Mouse (Mus musculus): ENCODE measurements around the gene Dpf2. TPM values are rescaled to one million over a fixed set of nuclear protein-coding genes. Genes with fewer than 3 reads are reported as not detected.

The Dpf2 gene
- polyA plus RNA-seq, 2 experiments = 143 to 179 TPM

GRCm38 (mm10) chr19:5945891-5946290, 33.1 kb upstream of the Dpf2 start:
- Histone ChIP-seq H3K36me3 (ENCODE audit: control insufficient read depth, insufficient read depth, low read length) (peaks cover 83% of the 10 kb centered on the region), H3K27me3 (ENCODE audit: control insufficient read depth, insufficient read depth, low read length) (no peaks in the 10 kb centered on the region), H3K27ac (replicated peaks; ENCODE audit: low read depth, low read length) (no peak overlapping the region), H3K4me3 (replicated peaks; ENCODE audit: low read length) (no peak overlapping the region), H3K4me2 (replicated peaks; ENCODE audit: low read depth, low read length, severe bottlenecking) (no peak overlapping the region), H3K4me1 (ENCODE audit: control insufficient read depth, insufficient read depth, low read length) (no peaks in the 10 kb centered on the region), H3K9me3 (ENCODE audit: control insufficient read depth, low read length) (no peaks in the 10 kb centered on the region), H3K9ac (ENCODE audit: low read depth, low read length, severe bottlenecking) (no peak overlapping the region)
- DNase-seq (ENCODE audit: low spot score) = no peak
- no peak for ATAC-seq (ENCODE audit: low FRiP score, low read depth)
- no peak for TF ChIP-seq POLR2A (IDR thresholded peaks at IDR 0.05; ENCODE audit: borderline replicate concordance, extremely low read depth, insufficient read depth, insufficient read length)
- WGBS = 85% methylated on average over 8 of the region's 8 CpGs

- no peak overlapping the region for H3K4me2 ChIP-seq (replicated peaks; ENCODE audit: low read depth, low read length, severe bottlenecking)
- H3K4me1 ChIP-seq (ENCODE audit: control insufficient read depth, insufficient read depth, low read length) = no peaks in the 10 kb centered on the region
- no peaks in the 10 kb centered on the region for H3K9me3 ChIP-seq (ENCODE audit: control insufficient read depth, low read length)
- TF ChIP-seq POLR2A (IDR thresholded peaks at IDR 0.05; ENCODE audit: borderline replicate concordance, extremely low read depth, insufficient read depth, insufficient read length) = no peak
- H3K9ac ChIP-seq (ENCODE audit: low read depth, low read length, severe bottlenecking) = no peak overlapping the region
- 0 out of 2 replicates have a peak overlapping the region, but pooled peaks have one; percentile 5 for H3K27ac ChIP-seq (replicated peaks; ENCODE audit: low read depth, low read length)
- peaks cover 80% of the 10 kb centered on the region for H3K36me3 ChIP-seq (ENCODE audit: control insufficient read depth, insufficient read depth, low read length)
- 71% methylated on average over 7 of the region's 7 CpGs for WGBS
- ATAC-seq (ENCODE audit: low FRiP score, low read depth) (no peak), DNase-seq (ENCODE audit: low spot score) (peak; percentile 50)
- H3K27me3 ChIP-seq (ENCODE audit: control insufficient read depth, insufficient read depth, low read length) = no peaks in the 10 kb centered on the region
- no peak overlapping the region for H3K4me3 ChIP-seq (replicated peaks; ENCODE audit: low read length)
Measured at GRCm38 (mm10) chr19:5945027-5945426, 32.2 kb upstream of the Dpf2 start.

DNA sequence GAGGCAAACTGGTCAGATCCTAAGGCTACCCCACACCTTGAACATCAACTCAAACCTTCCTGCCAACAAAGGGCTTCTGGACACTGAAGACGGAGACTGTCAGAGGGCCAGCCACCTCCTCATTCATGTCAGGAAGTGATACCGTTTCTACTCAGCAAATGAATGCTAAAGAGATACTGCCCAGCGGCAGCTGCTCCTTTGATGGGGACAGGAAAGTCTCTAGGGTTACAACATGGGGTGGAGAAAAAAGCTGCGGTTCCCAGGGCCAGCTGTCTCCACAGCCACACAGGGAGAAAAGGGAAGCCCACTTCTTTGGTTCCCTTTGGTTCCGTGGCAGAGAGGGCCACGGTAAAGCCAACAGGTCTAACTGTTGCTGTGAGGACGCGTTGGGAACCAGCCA, 31.3 kb upstream of the Dpf2 start:
- Histone ChIP-seq H3K36me3 (ENCODE audit: control insufficient read depth, insufficient read depth, low read length) (peaks cover 76% of the 10 kb centered on the region), H3K4me2 (replicated peaks; ENCODE audit: low read depth, low read length, severe bottlenecking) (no peak overlapping the region), H3K9ac (ENCODE audit: low read depth, low read length, severe bottlenecking) (no peak overlapping the region), H3K9me3 (ENCODE audit: control insufficient read depth, low read length) (no peaks in the 10 kb centered on the region), H3K4me3 (replicated peaks; ENCODE audit: low read length) (no peak overlapping the region), H3K27me3 (ENCODE audit: control insufficient read depth, insufficient read depth, low read length) (no peaks in the 10 kb centered on the region), H3K27ac (replicated peaks; ENCODE audit: low read depth, low read length) (no peak overlapping the region), H3K4me1 (ENCODE audit: control insufficient read depth, insufficient read depth, low read length) (no peaks in the 10 kb centered on the region)
- no peak for TF ChIP-seq POLR2A (IDR thresholded peaks at IDR 0.05; ENCODE audit: borderline replicate concordance, extremely low read depth, insufficient read depth, insufficient read length)
- DNase-seq (ENCODE audit: low spot score) (no peak), ATAC-seq (ENCODE audit: low FRiP score, low read depth) (no peak)
- WGBS = 71% methylated on average over 8 of the region's 8 CpGs

DNA sequence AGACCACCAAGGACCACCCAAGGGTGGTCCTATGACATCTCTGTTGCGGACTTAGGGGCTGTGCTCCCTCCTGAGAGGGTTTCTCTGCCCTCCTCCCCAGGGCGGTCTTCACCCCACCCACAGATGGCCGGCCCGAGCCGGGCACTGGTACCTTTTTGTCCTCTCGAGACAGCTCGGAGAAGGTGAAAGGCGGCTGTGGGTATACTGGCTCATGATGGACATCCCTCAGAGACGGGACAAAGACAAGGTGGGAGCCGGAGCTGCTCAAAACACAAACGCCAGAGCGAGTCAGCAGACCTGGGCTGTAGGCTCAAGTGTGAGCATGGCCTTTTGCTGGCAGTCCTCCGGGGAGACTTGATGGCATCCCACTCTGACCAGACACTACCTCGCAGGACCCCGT, 30.6 kb upstream of the Dpf2 start:
- Histone ChIP-seq H3K27me3 (ENCODE audit: control insufficient read depth, insufficient read depth, low read length) (no peaks in the 10 kb centered on the region), H3K27ac (replicated peaks; ENCODE audit: low read depth, low read length) (no peak overlapping the region), H3K4me2 (replicated peaks; ENCODE audit: low read depth, low read length, severe bottlenecking) (no peak overlapping the region), H3K9me3 (ENCODE audit: control insufficient read depth, low read length) (no peaks in the 10 kb centered on the region), H3K4me1 (ENCODE audit: control insufficient read depth, insufficient read depth, low read length) (no peaks in the 10 kb centered on the region), H3K36me3 (ENCODE audit: control insufficient read depth, insufficient read depth, low read length) (peaks cover 70% of the 10 kb centered on the region), H3K9ac (ENCODE audit: low read depth, low read length, severe bottlenecking) (no peak overlapping the region), H3K4me3 (replicated peaks; ENCODE audit: low read length) (no peak overlapping the region)
- WGBS = 94% methylated on average over 15 of the region's 15 CpGs
- TF ChIP-seq POLR2A (IDR thresholded peaks at IDR 0.05; ENCODE audit: borderline replicate concordance, extremely low read depth, insufficient read depth, insufficient read length) = no peak
- ATAC-seq (ENCODE audit: low FRiP score, low read depth) = no peak
- no peak for DNase-seq (ENCODE audit: low spot score)

DNA sequence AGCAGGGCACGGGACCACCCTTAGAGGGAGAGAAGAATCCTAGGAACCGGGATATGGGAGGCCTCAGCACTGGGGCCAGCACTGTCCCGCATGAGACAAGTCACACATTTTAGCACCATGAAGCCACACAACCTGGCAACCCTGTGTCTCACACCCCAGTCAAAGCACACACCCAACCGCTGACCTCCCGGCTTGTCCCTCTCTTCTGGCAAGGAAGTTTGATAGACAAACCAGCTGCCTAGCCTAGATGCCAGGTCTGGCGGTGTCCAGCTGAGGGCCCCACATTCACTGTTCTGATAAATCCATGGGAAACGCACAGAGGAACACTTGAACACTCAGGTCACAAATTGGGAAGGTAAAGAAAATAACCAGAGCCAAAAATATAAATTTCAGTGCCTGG, 29.8 kb upstream of the Dpf2 start:
- WGBS = 85% methylated on average over 7 of the region's 7 CpGs
- DNase-seq (ENCODE audit: low spot score) = no peak
- ATAC-seq (ENCODE audit: low FRiP score, low read depth) = no peak
- Histone ChIP-seq H3K27me3 (ENCODE audit: control insufficient read depth, insufficient read depth, low read length) (no peaks in the 10 kb centered on the region), H3K36me3 (ENCODE audit: control insufficient read depth, insufficient read depth, low read length) (peaks cover 62% of the 10 kb centered on the region), H3K27ac (replicated peaks; ENCODE audit: low read depth, low read length) (no peak overlapping the region), H3K4me1 (ENCODE audit: control insufficient read depth, insufficient read depth, low read length) (no peaks in the 10 kb centered on the region), H3K4me3 (replicated peaks; ENCODE audit: low read length) (no peak overlapping the region), H3K9ac (ENCODE audit: low read depth, low read length, severe bottlenecking) (no peak overlapping the region), H3K9me3 (ENCODE audit: control insufficient read depth, low read length) (no peaks in the 10 kb centered on the region), H3K4me2 (replicated peaks; ENCODE audit: low read depth, low read length, severe bottlenecking) (no peak overlapping the region)
- no peak for TF ChIP-seq POLR2A (IDR thresholded peaks at IDR 0.05; ENCODE audit: borderline replicate concordance, extremely low read depth, insufficient read depth, insufficient read length)

DNA sequence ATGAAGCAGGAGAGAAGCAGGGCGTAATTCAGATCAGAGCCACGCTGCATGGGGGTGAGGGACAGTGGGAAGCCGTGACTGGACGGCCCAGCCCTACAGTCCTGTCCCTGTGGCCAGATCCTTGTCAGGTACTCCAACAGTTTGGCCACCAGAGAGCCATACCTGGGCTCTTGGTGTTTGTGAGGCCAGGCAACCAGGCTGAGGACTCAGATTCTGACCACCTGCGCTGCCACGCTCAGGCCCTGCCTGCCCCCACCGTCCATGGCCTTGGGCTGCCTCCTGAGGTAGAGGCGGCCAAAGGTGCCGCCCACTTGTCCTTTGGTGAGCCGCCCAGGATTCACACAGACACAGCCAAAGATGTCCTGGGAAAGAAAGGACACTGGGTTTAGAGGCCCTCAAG, 27.8 kb upstream of the Dpf2 start:
- H3K4me3 ChIP-seq (replicated peaks; ENCODE audit: low read length) = no peak overlapping the region
- H3K9ac ChIP-seq (ENCODE audit: low read depth, low read length, severe bottlenecking) = no peak overlapping the region
- DNase-seq (ENCODE audit: low spot score) (no peak), ATAC-seq (ENCODE audit: low FRiP score, low read depth) (no peak)
- no peaks in the 10 kb centered on the region for H3K9me3 ChIP-seq (ENCODE audit: control insufficient read depth, low read length)
- H3K4me2 ChIP-seq (replicated peaks; ENCODE audit: low read depth, low read length, severe bottlenecking) = no peak overlapping the region
- H3K4me1 ChIP-seq (ENCODE audit: control insufficient read depth, insufficient read depth, low read length) = 0 out of 2 replicates have a peak, but pooled peaks cover 2% of the 10 kb centered on the region
- H3K36me3 ChIP-seq (ENCODE audit: control insufficient read depth, insufficient read depth, low read length) = peaks cover 47% of the 10 kb centered on the region
- H3K27ac ChIP-seq (replicated peaks; ENCODE audit: low read depth, low read length) = peak overlapping the region; percentile 56; the same call in 1 of the 2 replicates
- TF ChIP-seq POLR2A (IDR thresholded peaks at IDR 0.05; ENCODE audit: borderline replicate concordance, extremely low read depth, insufficient read depth, insufficient read length) = no peak
- no peaks in the 10 kb centered on the region for H3K27me3 ChIP-seq (ENCODE audit: control insufficient read depth, insufficient read depth, low read length)
- 85% methylated on average over 10 of the region's 10 CpGs for WGBS

All from limb, embryonic 14.5 days (tissue).